ENCODE assay signal across 7 mouse cellular contexts in genomic region chr9:61279044-61279543, GRCm38 (mm10).
DNase-seq lines count a peak whose midpoint lies in the region; ATAC-seq and TF ChIP-seq lines count a peak whose summit lies in the region.

No protein-coding gene starts in this region.

- no peak overlapping the region for H3K27ac ChIP-seq in kidney, adult 2 months (ENCODE audit: insufficient read depth, low read depth, low read length)
- peak overlapping the region; percentile 69 for H3K27ac ChIP-seq in embryonic facial prominence, embryonic 12.5 days

- no peak overlapping the region for H3K4me2 ChIP-seq in embryonic facial prominence, embryonic 12.5 days (replicated peaks)

- no peak overlapping the region for H3K9ac ChIP-seq in embryonic facial prominence, embryonic 12.5 days

- ATAC-seq in embryonic facial prominence, embryonic 12.5 days (ENCODE audit: insufficient number of reproducible peaks, insufficient read depth, low FRiP score, low TSS enrichment) = no peak

- H3K9me3 ChIP-seq in embryonic facial prominence, embryonic 12.5 days = no peaks in the 10 kb centered on the region

- TF ChIP-seq POLR2A in kidney, adult 2 months (IDR thresholded peaks at IDR 0.05; ENCODE audit: low read depth, low read length) = no peak

- H3K27me3 ChIP-seq in kidney, adult 2 months (replicated peaks; ENCODE audit: control insufficient read depth, insufficient read depth, low read length) = no peaks in the 10 kb centered on the region
- peaks cover 3% of the 10 kb centered on the region; the same call in 1 of the 2 replicates for H3K27me3 ChIP-seq in embryonic facial prominence, embryonic 12.5 days

- intact Hi-C loops in heart, postnatal 10 days (cut with DNase I) = loop anchor here (5.0 kb wide), 3 partner anchors 62 to 418 kb away; no protein-coding TSS in a partner anchor

- H3K36me3 ChIP-seq in kidney, adult 2 months (ENCODE audit: control insufficient read depth, insufficient read depth, low read length) = no peaks in the 10 kb centered on the region
- H3K36me3 ChIP-seq in embryonic facial prominence, embryonic 12.5 days = no peaks in the 10 kb centered on the region

- WGBS in kidney, adult 2 months = 59% methylated on average over 9 of the region's 9 CpGs
- whole genome bisulfite sequencing in embryonic facial prominence, embryonic 12.5 days = 14% methylated on average over 9 of the region's 9 CpGs

- H3K4me3 ChIP-seq in kidney, adult 2 months (ENCODE audit: insufficient read depth, low read depth, low read length) = no peak overlapping the region
- no peak overlapping the region for H3K4me3 ChIP-seq in embryonic facial prominence, embryonic 12.5 days

- peaks cover 11% of the 10 kb centered on the region; the same call in 1 of the 2 replicates for H3K4me1 ChIP-seq in kidney, adult 2 months (ENCODE audit: control insufficient read depth, insufficient read depth, low read length)
- peaks cover 39% of the 10 kb centered on the region for H3K4me1 ChIP-seq in embryonic facial prominence, embryonic 12.5 days

- TF ChIP-seq CTCF in kidney, adult 2 months (conservative IDR thresholded peaks at IDR 0.05; ENCODE audit: insufficient read depth, insufficient read length, low read depth, low read length) = no peak

- DNase-seq in kidney, adult 2 months = peak; percentile 48
- no peak for DNase-seq in kidney, adult 8-10 months
- peak; percentile 9 to 27 for DNase-seq in heart, postnatal 10 days
- peak; percentile 45 for DNase-seq in neural tube, embryonic 10.5 days (ENCODE audit: extremely low spot score, low spot score)
- DNase-seq in yolk sac, embryonic 10.5 days (ENCODE audit: low spot score) = no peak
- DNase-seq in Muller cell, postnatal 12 days (ENCODE audit: inconsistent ontology term) = no peak

Comparison
In these comparisons a context has a peak if more than half of its experiments do, and no peak if none do; other contexts are left out.
1. DNase-seq: peak in kidney, adult 2 months (single experiment), heart, postnatal 10 days (2 of 2) and neural tube, embryonic 10.5 days (single experiment); none in kidney, adult 8-10 months (0 of 2), yolk sac, embryonic 10.5 days (single experiment) and Muller cell, postnatal 12 days (single experiment).